Mouse (Mus musculus) WW6 (cell line): ENCODE data around the gene Zbtb3.
A peak's percentile ranks its signal among the peaks of the same experiment; 100 is the strongest.

ENCODE experiments used
- DNase-seq: peaks from one replicate; pipeline ENCODE4 v3.0.0-alpha.2; 2013; ENCODE audit warnings: low read depth, low spot score

The Zbtb3 gene

GRCm38 (mm10) chr19:8802130-8802821 is at the start of gene Zbtb3:
TSS of gene Zbtb3 (plus strand) at chr19:8802555.
- DNase-seq = peak; percentile 95

- DNase-seq = no peak
Observed at GRCm38 (mm10) chr19:8755652-8756051, 46.7 kb upstream of the Zbtb3 start.

GRCm38 (mm10) chr19:8756635-8757387 is 45.5 kb upstream of the Zbtb3 start, which contains the start of gene Nxf1:
TSS of gene Nxf1 (plus strand) at chr19:8757073.
- peak; percentile 93 for DNase-seq

GRCm38 (mm10) chr19:8757471-8757998 is 44.8 kb upstream of the Zbtb3 start:
- DNase-seq = no peak

GRCm38 (mm10) chr19:8758899-8759298 is 43.5 kb upstream of the Zbtb3 start:
- no peak for DNase-seq

- DNase-seq = no peak
Observed at GRCm38 (mm10) chr19:8760757-8761156, 41.6 kb upstream of the Zbtb3 start.

- DNase-seq = no peak
Observed at GRCm38 (mm10) chr19:8763276-8763675, 39.1 kb upstream of the Zbtb3 start.

GRCm38 (mm10) chr19:8765562-8765961 is 36.8 kb upstream of the Zbtb3 start:
- no peak for DNase-seq

- DNase-seq = peak; percentile 45
Observed at GRCm38 (mm10) chr19:8770567-8771270, 31.6 kb upstream of the Zbtb3 start, which contains the start of gene Tmem223. TSS of gene Tmem223 (plus strand) at chr19:8770996.

- no peak for DNase-seq
Observed at GRCm38 (mm10) chr19:8772996-8773395, 29.4 kb upstream of the Zbtb3 start.

GRCm38 (mm10) chr19:8773409-8773808 is 28.9 kb upstream of the Zbtb3 start:
- DNase-seq = no peak

GRCm38 (mm10) chr19:8774086-8774835 is 28.1 kb upstream of the Zbtb3 start, which contains the start of gene Tmem179b:
TSS of gene Tmem179b (minus strand) at chr19:8774467.
- peak; percentile 83 for DNase-seq

- DNase-seq = no peak
Observed at GRCm38 (mm10) chr19:8774951-8775421, 27.4 kb upstream of the Zbtb3 start.

GRCm38 (mm10) chr19:8786008-8786781 is 16.2 kb upstream of the Zbtb3 start, which contains the start of gene Taf6l:
TSS of gene Taf6l (minus strand) at chr19:8786417.
- peak; percentile 97 for DNase-seq

GRCm38 (mm10) chr19:8788521-8788920 is 13.8 kb upstream of the Zbtb3 start:
- DNase-seq = no peak

GRCm38 (mm10) chr19:8789171-8789570 is 13.2 kb upstream of the Zbtb3 start:
- no peak for DNase-seq

- no peak for DNase-seq
Observed at GRCm38 (mm10) chr19:8790171-8790570, 12.2 kb upstream of the Zbtb3 start.

GRCm38 (mm10) chr19:8798264-8798946 is 4.0 kb upstream of the Zbtb3 start, which contains the start of gene Polr2g:
TSS of gene Polr2g (minus strand) at chr19:8798577.
- peak; percentile 71 for DNase-seq

- no peak for DNase-seq
Observed at GRCm38 (mm10) chr19:8798947-8799315, 3.4 kb upstream of the Zbtb3 start.
